Comparison of ENCODE assay signal across 7 mouse cellular contexts in the genomic region with DNA sequence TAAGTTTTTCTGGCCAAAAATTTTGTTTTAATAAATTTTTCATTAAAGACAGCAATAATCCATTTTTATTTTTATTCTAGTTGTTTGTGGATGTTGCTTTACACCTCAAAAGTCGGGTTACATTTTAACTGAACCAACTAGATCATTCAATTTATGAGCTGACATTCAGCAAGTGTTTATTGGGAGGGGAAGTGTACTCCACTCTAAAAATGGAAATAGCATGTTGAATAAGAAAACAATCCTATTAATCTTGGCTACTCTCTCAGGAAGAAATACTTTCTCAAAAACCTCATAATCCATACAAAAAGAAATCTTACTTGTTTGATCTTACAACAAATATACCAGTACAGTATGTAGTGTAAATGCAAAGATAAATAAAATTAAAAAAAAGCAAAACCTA. TPM values are rescaled to one million over a fixed set of nuclear protein-coding genes. Genes with fewer than 3 reads are reported as not detected.
A peak's percentile ranks its signal among the peaks of the same experiment; 100 is the strongest.
DNase-seq lines count a peak whose midpoint lies in the region; ATAC-seq and TF ChIP-seq lines count a peak whose summit lies in the region.

No protein-coding gene starts in this region.

- 12% methylated on average over 1 of the region's 1 CpGs for WGBS in lung, postnatal 0 days
- 53% methylated on average over 1 of the region's 1 CpGs for WGBS in forebrain, embryonic 12.5 days
- WGBS in limb, embryonic 15.5 days = 10% methylated on average over 1 of the region's 1 CpGs
- 34% methylated on average over 1 of the region's 1 CpGs for WGBS in stomach, embryonic 16.5 days

- no peak for ATAC-seq in lung, postnatal 0 days
- no peak for ATAC-seq in forebrain, embryonic 12.5 days (ENCODE audit: low FRiP score)
- no peak for ATAC-seq in limb, embryonic 15.5 days (ENCODE audit: insufficient number of reproducible peaks, low FRiP score, low TSS enrichment, low read depth)
- ATAC-seq in stomach, embryonic 16.5 days (ENCODE audit: insufficient read depth, low FRiP score) = no peak

- peak overlapping the region; percentile 96 for H3K27ac ChIP-seq in lung, postnatal 0 days (ENCODE audit: low read length)
- 0 out of 2 replicates have a peak overlapping the region, but pooled peaks have one; percentile 96 for H3K27ac ChIP-seq in forebrain, embryonic 12.5 days
- peak overlapping the region; percentile 98; the same call in 1 of the 2 replicates for H3K27ac ChIP-seq in limb, embryonic 15.5 days
- H3K27ac ChIP-seq in stomach, embryonic 16.5 days (ENCODE audit: low read length) = no peak overlapping the region; the same call in 1 of the 2 replicates

- no peaks in the 10 kb centered on the region for H3K27me3 ChIP-seq in lung, postnatal 0 days (replicated peaks; ENCODE audit: insufficient read depth, low read length)
- no peaks in the 10 kb centered on the region for H3K27me3 ChIP-seq in forebrain, embryonic 12.5 days
- no peaks in the 10 kb centered on the region for H3K27me3 ChIP-seq in limb, embryonic 15.5 days
- H3K27me3 ChIP-seq in stomach, embryonic 16.5 days (ENCODE audit: control insufficient read depth, insufficient read depth, low read length) = no peaks in the 10 kb centered on the region

- no peak for TF ChIP-seq EP300 in lung, postnatal 0 days (IDR thresholded peaks at IDR 0.05)

- no peaks in the 10 kb centered on the region for H3K9me3 ChIP-seq in lung, postnatal 0 days (ENCODE audit: low read length)
- no peaks in the 10 kb centered on the region for H3K9me3 ChIP-seq in forebrain, embryonic 12.5 days
- no peaks in the 10 kb centered on the region for H3K9me3 ChIP-seq in limb, embryonic 15.5 days
- H3K9me3 ChIP-seq in stomach, embryonic 16.5 days (replicated peaks; ENCODE audit: control insufficient read depth, low read length) = no peaks in the 10 kb centered on the region

- H3K4me2 ChIP-seq in lung, postnatal 0 days (replicated peaks; ENCODE audit: low read depth, low read length) = peak overlapping the region; percentile 53
- H3K4me2 ChIP-seq in forebrain, embryonic 12.5 days = peak overlapping the region; percentile 59
- H3K4me2 ChIP-seq in limb, embryonic 15.5 days = peak overlapping the region; percentile 45
- peak overlapping the region; percentile 63 for H3K4me2 ChIP-seq in stomach, embryonic 16.5 days (ENCODE audit: low read depth, low read length)

- no peak for TF ChIP-seq CTCF in lung, postnatal 0 days (IDR thresholded peaks at IDR 0.05)

- H3K4me1 ChIP-seq in lung, postnatal 0 days (ENCODE audit: insufficient read depth, low read depth, low read length) = peaks cover 8% of the 10 kb centered on the region
- peaks cover 24% of the 10 kb centered on the region for H3K4me1 ChIP-seq in forebrain, embryonic 12.5 days
- H3K4me1 ChIP-seq in limb, embryonic 15.5 days = peaks cover 15% of the 10 kb centered on the region
- H3K4me1 ChIP-seq in stomach, embryonic 16.5 days (ENCODE audit: control insufficient read depth, insufficient read depth, low read length) = peaks cover 7% of the 10 kb centered on the region; the same call in 1 of the 2 replicates

- peak; percentile 23 for DNase-seq in lung, postnatal 0 days (ENCODE audit: low spot score)
- DNase-seq in lung, postnatal 4 days = no peak
- no peak for DNase-seq in spleen, postnatal 4 days (ENCODE audit: low spot score in 2 of 2)
- no peak for DNase-seq in left cerebral cortex, postnatal 25 days (ENCODE audit: low spot score in 2 of 2)

- H3K4me3 ChIP-seq in lung, postnatal 0 days (ENCODE audit: low read depth, low read length) = peak overlapping the region; percentile 57
- H3K4me3 ChIP-seq in forebrain, embryonic 12.5 days (replicated peaks) = peak overlapping the region; percentile 75
- peak overlapping the region; percentile 75 for H3K4me3 ChIP-seq in limb, embryonic 15.5 days
- H3K4me3 ChIP-seq in stomach, embryonic 16.5 days (replicated peaks; ENCODE audit: low read length) = peak overlapping the region; percentile 55

- H3K9ac ChIP-seq in lung, postnatal 0 days (replicated peaks; ENCODE audit: low read depth) = peak overlapping the region; percentile 75
- peak overlapping the region; percentile 80; the same call in 1 of the 2 replicates for H3K9ac ChIP-seq in forebrain, embryonic 12.5 days
- H3K9ac ChIP-seq in limb, embryonic 15.5 days = no peak overlapping the region
- H3K9ac ChIP-seq in stomach, embryonic 16.5 days (ENCODE audit: low read length) = no peak overlapping the region

- intact Hi-C loops in left cerebral cortex, postnatal 25 days (cut with DNase I) = loop anchor here (10.0 kb wide), 1 partner anchor 342 kb away; the partner anchor contains the start of gene Wdr95

- no peaks in the 10 kb centered on the region for H3K36me3 ChIP-seq in lung, postnatal 0 days (ENCODE audit: insufficient read depth, low read length)
- H3K36me3 ChIP-seq in forebrain, embryonic 12.5 days (replicated peaks) = no peaks in the 10 kb centered on the region; the same call in 1 of the 2 replicates
- H3K36me3 ChIP-seq in limb, embryonic 15.5 days = no peaks in the 10 kb centered on the region
- H3K36me3 ChIP-seq in stomach, embryonic 16.5 days (ENCODE audit: control insufficient read depth, insufficient read depth, low read length) = no peaks in the 10 kb centered on the region

RNA-seq across cellular contexts. Expression of gene Uspl1, which starts 1.0 kb away (rescaled TPM):
- polyA plus RNA-seq in lung, postnatal 0 days (2015; fragmentation: Nextera tagmentation; extraction: Ambion mirVana) = 17.5 and 18.2 TPM in 2 replicates
- 71.6 and 73.8 TPM in 2 replicates for polyA plus RNA-seq in forebrain, embryonic 12.5 days (2016; fragmentation: Nextera tagmentation; extraction: Ambion mirVana)
- polyA plus RNA-seq in limb, embryonic 15.5 days (2015; fragmentation: Nextera tagmentation; extraction: Ambion mirVana) = 38.2 and 41.1 TPM in 2 replicates
- 32.2 and 36.7 TPM in 2 replicates for polyA plus RNA-seq in stomach, embryonic 16.5 days (2015; fragmentation: Nextera tagmentation; extraction: Ambion mirVana)
- 10 to 100 TPM; 39.8 to 42.1 TPM for total RNA-seq in left cerebral cortex, postnatal 25 days (2021)

RNA-seq across cellular contexts. Expression of gene Hmgb1, which starts 1.2 kb away (rescaled TPM):
- polyA plus RNA-seq in lung, postnatal 0 days (2015; fragmentation: Nextera tagmentation; extraction: Ambion mirVana) = 616 and 682 TPM in 2 replicates
- 1,906 and 2,082 TPM in 2 replicates for polyA plus RNA-seq in forebrain, embryonic 12.5 days (2016; fragmentation: Nextera tagmentation; extraction: Ambion mirVana)
- polyA plus RNA-seq in limb, embryonic 15.5 days (2015; fragmentation: Nextera tagmentation; extraction: Ambion mirVana) = 1,175 and 1,273 TPM in 2 replicates
- polyA plus RNA-seq in stomach, embryonic 16.5 days (2015; fragmentation: Nextera tagmentation; extraction: Ambion mirVana) = 907 and 1,078 TPM in 2 replicates
- total RNA-seq in left cerebral cortex, postnatal 25 days (2021) = 100 to 1,000 TPM; 142 to 143 TPM

Comparison
In these comparisons a context has a peak if more than half of its experiments do, and no peak if none do; other contexts are left out.
1. H3K9ac ChIP-seq: peak in lung, postnatal 0 days (single experiment) and forebrain, embryonic 12.5 days (single experiment); none in limb, embryonic 15.5 days (single experiment) and stomach, embryonic 16.5 days (single experiment).
2. Peak in every context shown above with its lines, with median percentiles within 50 percentile points of each other: H3K4me2 ChIP-seq and H3K4me3 ChIP-seq.